Mouse (Mus musculus) left cerebral cortex, adult 6 months (tissue): ENCODE data around the gene Vps54. TPM values are rescaled to one million over a fixed set of nuclear protein-coding genes. Genes with fewer than 3 reads are reported as not detected.

Source experiments
- long read RNA-seq, 2 experiments: library from polyadenylated mRNA; unstranded; transcript quantifications; one replicate each; pipeline ENCODE4 v2.0.0; 2019 to 2020
- polyA plus RNA-seq: library from polyadenylated mRNA; unstranded; fragments of <200 nt; fragmentation: Nextera tagmentation; gene quantifications from 2 replicates; pipeline ENCODE4 v1.2.3, GENCODE M21; 2021

Gene Vps54
- 1.7 and 2.1 TPM in 2 replicates for polyA plus RNA-seq
- long read RNA-seq, experiment 1, full-length matches to known transcripts: 3 of 9 reads
- long read RNA-seq, experiment 1, partial matches to known transcripts: 5 of 9 reads
- long read RNA-seq, experiment 1, other reads (novel, unspliced or antisense): 1 of 9 reads
- long read RNA-seq, experiment 2, full-length matches to known transcripts: 1 of 12 reads
- long read RNA-seq, experiment 2, partial matches to known transcripts: 7 of 12 reads
- long read RNA-seq, experiment 2, other reads (novel, unspliced or antisense): 4 of 12 reads

DNA sequence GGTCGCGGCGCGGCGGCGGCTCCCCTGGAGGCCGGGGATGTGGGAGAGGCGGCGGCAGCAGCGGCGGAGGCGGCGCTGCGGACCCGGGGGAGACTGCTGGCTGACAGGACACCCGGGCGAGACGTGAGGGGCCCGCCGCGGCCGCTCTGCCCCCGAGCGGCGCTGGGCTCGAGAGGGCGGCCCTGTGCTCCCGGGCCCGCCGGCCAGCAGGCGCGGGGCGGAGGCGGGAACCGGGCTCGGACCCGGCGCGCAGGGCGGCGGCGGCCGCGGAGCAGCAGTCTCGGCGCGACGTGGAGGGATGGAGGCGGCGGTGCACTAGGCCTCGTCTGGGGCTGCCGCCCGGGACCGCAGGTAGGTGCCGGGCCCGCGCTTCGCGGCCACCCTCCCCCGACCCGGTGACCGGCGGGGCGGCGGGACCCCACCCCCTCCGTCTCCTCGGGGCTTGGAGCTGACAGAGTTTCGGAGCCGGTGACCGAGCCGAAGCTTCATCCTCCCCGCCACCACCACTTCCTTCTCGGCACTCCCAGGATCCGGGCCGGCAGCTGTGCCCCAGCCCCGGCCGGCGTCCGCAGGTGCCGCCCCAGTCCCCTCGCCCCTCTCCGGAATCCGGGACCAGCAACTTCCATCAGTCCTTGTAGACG is at the start of gene Vps54:
Gene Vps54 (plus strand): TSS at position 261 of the 641 bp plus-strand sequence.

Other genes starting within 250 kb of the Vps54 start
- gene Peli1, start 148.0 kb upstream of the Vps54 start, polyA plus RNA-seq: 13.6 and 15.3 TPM in 2 replicates
- gene Ugp2, start 131.9 kb downstream of the Vps54 start, polyA plus RNA-seq: 59.0 and 69.0 TPM in 2 replicates